Mouse (Mus musculus) right cerebral cortex, adult 18-20 months (tissue): ENCODE data around the gene Snapc1.

Experiments used
- DNase-seq: peaks from one replicate; pipeline ENCODE4 v3.0.0; 2022; ENCODE audit warnings: mixed read lengths

Gene Snapc1

DNA sequence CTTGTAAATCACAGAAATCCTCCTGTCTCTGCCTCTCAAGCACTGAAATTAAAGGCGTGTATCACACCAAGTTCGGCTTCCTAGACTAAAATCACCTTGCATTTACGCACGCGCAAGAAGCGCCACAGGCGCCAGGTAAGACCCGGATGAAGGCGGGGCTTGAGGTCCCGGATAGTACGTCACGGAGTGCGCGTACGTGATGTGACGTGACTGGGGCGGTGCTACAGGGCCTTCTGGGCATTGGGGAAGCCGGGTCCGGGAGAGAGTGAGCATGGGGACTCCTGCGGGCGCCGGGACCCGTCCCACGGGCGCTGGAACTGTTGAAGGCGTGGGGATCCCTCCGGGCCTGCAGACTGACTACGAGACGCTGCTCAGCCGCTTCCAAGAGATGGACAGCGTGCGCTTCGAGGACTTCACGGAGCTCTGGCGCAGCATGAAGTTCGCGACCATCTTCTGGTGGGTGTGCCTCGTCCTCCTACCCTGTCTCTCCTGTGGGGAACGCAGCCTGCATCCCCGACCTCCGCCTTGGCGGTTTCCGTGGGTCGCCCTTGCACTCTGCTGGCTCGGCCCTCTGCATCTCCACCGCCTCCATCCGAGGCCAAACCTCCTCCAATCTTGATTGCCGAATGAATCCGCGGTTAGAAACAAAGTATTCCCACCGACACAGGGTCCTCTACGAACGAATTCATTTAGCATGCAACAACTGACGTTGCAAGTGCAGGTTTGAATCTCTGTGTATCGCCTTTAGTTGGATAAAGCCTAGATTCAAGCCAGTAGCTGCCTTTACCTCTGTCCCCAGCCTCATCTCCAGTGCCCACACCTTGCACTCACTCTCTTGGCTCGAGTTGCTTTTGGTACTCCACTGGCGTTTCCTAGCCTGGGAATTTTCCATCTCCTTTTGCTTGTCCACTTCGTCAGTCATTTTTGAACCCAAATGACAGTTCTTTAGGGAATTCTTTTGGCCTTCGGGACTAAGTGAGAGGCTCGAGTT, at the start of gene Snapc1:
Gene Snapc1, plus strand, starts transcription at position 191 of the 991 bp plus-strand sequence.
- DNase-seq = peak; percentile 97

DNA sequence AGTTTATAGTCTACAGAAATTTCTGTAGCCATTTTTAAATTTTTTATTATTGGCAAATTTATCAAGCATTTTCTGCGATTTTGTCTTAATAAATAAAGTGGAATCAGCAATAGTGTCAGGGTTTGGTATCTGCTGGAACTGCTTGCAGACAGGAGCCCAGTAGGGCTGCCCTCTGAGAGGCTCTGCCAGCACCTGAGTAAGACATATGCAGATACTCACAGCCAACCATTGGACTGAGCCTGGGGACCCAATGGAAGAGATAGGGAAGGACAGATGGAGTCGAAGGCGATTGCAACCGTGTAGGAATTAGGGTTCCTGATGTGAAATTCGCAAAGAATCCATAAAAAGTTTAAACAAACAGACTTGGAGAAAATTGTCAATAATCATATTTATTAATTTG, 45.8 kb upstream of the Snapc1 start:
- no peak for DNase-seq

DNA sequence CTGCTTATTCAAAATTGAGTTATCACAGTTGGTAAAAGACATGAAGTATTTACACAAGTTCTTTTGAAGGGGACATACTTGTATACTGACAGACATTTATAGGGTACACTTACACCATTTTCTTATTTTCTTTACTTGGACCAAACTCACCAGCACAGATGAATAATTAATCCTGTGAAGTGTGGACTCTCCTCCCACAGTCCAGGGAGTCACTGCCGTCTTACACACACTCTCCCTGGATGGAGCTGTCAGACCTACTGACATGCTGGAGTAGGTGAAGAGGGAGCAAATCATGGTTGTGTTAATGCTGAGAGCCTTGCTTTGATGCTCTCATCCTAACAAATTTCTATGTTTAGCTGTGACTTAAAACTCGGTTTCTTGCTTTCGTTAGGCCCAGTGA, 34.0 kb upstream of the Snapc1 start:
- DNase-seq = no peak

DNA sequence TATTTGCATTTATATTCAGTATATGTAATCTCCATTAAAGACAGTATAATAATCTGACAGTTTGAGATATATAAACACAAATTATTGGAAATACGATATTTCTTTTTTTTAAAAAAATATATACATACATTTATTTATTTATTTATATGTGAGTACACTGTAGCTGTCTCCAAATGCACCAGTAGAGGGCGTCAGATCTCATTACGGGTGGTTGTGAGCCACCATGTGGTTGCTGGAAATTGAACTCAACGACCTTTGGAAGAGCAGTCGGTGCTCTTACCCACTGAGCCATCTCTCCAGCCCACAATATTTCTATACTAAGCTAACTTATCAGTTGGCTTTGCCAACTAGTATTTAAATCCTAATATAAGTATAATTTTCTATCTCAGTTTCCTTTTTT, 33.0 kb upstream of the Snapc1 start:
- no peak for DNase-seq

DNA sequence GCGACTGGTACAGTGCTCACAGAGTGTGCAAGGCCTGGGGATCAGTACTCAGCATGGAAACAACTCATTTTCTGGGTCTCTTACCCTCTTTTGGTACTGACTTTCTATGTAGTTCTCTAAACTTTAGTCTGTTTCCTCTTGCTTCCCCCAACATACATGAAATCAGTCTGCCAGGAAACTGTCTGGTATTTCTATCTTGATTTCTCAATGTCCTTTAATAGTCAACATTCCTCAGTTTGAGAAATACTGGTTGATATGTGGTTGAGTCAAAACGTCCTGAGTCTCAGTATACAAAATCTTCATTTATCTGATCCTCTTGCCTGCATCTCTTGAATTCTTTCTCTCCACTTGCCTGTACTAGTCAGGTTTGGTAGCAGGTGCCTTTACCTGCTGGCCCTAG, 29.8 kb upstream of the Snapc1 start:
- no peak for DNase-seq

DNA sequence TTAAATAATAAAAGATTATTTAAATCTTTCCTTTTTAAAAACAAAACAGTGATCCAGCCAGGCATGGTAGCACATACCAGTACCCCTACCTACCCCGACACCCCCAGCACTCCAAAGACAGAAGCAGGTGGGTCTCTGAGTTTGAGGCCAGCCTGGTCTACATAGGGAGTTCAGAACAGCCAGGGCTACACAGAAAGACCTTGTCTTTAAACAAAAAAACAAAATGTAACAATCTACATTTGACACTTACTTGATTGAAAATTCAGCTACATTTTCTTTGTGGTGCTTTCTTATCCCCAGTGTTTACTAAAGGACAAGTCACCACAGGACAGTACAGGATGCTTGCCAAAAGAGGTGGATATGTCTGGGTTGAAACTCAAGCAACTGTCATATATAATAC, 26.9 kb upstream of the Snapc1 start, which contains the start of gene Gm49321:
Gene Gm49321, plus strand, starts transcription at position 301 of the 400 bp plus-strand sequence.
- no peak for DNase-seq

DNA sequence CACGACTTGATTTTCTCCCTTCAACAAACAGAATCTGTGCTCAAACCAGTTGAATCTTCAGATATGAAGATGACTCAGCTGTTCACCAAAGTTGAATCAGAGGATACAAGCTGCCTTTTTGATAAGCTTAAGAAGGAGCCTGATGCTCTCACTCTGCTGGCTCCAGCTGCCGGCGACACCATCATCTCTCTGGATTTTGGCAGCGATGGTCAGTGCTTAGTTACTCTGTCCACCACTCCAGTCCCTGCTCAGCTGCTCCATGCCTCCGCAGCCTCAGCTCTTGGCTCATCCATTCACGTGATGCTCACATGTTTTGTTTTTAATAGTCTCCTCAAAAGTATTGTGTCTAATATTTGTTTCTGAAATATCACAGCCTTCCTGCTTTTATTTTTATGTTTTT, 24.7 kb upstream of the Snapc1 start:
- no peak for DNase-seq

DNA sequence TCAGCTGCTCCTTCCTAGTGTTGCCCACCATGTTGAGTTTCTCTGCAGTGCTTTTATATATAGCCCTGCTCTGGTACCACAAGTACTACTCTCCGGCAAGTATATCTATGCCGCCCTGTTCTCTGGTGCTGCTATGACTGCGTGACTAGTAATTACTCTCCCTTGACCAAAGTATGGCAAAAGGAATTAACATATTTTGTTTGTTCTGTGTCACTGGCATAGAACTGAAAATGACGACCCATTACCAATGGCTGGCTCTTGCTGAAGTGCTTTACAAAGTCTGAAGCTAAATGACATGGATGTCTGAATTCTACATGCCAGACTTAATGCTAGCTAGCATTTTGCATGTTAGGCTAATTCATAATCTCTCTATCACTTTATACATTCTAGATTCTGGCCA, 15.9 kb upstream of the Snapc1 start:
- DNase-seq = no peak

DNA sequence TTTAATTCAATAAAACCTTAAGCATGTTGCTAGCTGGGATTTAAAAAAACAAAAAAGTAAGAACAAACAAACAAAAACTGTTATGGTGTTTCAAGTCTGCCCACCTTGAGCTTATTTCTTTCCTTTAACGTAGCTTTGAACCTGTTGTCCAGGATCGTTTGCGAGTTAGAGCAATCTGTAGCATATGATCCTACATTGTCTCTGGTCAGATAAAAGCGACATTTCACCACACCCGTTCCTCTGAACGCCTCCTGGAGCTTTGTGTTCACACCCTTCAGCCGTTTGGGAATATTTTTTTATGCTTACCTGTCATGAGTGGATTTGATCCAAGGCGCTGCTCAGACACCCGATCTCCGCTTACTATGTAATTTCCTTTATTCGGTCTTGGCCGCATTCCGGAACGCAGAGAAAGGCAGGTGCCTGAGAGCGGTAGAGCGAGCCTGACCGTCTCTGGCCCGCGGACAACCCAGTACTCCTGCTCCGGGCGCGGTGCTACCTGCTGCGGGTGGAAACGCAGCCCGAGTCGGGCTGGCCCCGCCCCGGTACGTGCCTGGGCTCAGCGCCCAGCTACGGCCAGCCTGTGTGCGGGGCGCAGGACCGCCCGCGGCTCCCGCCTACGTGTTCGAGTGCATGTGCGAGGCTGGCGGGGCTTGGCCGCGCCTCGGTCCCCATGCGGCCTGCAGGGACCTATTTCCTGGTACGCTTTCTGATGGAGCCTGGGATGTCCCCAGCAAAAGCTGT, 14.8 kb upstream of the Snapc1 start:
- peak; percentile 63 for DNase-seq

DNA sequence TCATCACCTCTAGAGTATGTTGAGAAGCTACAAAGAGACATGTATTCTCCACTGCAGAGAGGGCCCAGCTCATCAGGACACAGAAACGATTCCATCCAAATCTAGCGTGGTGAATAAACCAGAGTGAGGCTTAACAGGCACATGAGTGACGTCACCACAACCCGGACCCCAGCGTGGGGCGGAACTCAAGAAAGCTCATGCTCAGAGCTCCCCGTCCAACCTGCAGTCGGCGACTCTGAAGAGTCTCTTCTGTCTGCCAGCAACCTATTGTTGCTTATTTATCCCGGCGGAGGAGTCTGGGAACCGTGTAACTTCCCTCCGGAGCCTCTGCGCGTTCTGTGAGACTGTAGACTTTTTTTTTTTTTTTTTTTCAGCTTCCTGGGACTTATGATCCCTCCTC, 11.4 kb upstream of the Snapc1 start:
- DNase-seq = no peak

DNA sequence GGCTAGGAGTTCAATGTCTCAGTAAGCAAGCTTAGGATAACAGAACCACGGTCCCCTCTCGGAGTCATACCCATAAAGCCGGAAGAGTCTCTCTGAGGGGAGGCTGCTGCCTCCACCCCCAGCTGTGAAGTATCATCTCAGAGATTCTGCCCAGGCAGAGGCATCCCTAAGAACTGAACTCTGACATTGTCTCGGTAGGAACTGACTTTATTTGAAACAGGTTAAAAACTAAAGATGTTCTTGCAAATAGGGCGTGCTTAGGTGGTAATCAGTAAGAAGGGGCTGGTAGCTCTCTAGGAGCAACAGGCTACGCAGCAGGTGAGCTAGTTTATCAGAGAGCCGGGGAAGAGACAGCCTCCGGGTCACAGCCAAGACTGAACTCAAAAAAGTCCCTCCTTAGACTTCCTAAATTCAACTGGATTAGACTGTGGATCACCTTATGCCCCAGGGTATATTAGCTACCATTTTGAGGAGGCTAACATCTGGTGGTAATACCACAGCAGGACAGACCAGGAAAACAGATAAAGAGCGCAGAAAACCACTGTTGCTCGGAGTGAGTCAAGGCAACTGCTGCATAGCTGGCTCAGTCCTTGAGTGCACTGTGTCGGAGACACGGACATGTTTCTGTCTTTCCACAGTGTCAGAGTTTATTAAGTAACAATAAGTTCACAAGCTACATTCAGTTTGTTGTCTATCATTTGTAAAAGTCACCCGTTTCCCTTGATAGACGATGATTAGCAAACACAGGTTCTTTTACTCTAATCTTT, 10.7 kb upstream of the Snapc1 start:
- no peak for DNase-seq

DNA sequence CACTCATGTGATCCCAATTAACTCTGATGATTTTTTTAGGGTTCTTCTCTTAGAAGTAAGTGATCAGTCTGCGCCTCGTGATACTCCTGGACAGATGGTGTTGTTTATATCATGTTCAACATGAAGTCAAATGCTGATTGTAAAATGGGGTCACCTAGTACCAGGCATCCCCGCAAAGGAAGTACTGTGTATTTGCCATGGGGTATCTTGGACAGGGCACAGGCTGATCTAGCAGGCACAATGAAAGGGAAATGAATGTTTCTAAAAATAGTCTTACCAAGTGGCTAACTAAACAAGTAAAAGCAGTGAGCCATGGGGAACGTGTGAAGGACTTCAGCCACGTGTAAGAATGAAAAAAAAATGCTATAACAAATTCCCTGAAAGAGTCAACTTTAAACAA, 9.5 kb upstream of the Snapc1 start:
- DNase-seq = no peak

DNA sequence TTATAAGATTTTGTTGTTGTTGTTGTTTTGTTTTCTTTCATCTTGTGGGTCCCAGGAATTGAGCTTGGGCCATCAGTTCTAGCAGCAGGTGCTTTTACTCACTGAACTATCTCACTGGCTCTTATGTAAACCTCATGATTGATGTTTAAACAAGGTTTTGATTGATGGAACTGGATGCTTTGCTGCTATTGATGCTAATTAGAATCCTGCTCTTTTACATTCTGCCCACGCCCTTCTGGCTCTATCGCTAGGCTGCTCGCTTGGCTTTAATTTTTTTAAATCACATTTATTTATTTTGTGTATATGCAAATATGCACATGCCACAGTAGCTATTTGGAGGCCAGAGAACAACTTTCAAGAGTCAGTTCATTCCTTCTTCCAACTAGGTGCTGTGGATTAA, 6.6 kb upstream of the Snapc1 start:
- peak; percentile 26 for DNase-seq

DNA sequence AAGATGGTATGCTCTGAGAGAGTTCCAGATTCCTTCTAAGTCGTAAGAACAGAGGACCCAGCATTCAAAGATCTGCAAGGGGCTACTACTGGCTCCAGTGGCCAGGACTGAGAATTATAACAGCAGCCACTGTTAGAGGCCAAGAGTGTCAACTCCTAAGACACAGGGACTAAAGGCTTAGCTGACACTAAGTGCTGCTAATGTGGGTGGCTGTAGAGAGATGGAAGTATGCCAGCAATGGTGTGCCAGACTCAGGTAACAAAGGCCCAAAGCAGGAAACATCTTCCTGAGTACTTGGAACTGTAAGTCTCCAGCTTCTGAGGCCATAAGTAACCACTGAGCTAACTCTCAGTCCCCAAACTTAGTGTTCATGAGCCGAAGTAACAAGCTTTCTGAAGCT, 5.5 kb upstream of the Snapc1 start:
- no peak for DNase-seq

DNA sequence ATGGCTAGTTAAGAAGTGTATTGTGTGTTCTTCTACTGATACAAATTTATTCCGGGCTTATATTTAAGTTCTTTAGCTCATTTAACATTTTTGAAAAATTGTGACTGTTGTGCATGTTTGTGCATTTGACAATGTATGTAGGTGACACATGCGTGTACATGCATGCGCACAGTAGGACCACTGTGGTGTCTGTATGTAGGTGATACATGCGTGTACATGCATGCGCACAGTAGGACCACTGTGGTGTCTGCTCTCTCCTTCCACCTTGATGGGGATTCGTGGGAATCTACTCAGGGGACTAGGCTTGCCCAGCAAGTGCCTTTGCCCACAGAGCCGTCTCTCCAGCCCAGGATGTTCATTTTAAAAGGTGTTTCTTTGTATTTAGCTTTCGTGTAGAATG, 4.9 kb downstream of the Snapc1 start:
- DNase-seq = no peak

DNA sequence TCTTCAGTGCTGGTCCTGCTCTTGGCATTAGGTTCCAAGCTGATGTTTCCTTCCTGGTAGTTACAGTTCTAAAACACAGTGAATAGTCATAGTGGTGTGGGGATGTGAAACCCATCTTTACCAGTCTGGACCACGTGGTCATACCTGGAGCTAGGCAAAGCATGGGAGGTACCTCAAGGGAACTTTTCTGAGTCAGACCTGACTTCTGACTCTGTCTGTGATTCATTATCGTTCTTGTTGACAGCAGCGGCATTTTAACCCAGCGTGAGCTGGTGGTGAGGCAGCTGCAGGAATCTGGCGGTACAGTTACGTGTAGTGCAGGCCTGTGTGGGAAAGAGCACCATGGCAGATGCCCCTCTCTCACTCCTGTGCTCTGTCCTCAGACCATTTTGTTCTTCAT, 10.3 kb downstream of the Snapc1 start:
- DNase-seq = no peak

DNA sequence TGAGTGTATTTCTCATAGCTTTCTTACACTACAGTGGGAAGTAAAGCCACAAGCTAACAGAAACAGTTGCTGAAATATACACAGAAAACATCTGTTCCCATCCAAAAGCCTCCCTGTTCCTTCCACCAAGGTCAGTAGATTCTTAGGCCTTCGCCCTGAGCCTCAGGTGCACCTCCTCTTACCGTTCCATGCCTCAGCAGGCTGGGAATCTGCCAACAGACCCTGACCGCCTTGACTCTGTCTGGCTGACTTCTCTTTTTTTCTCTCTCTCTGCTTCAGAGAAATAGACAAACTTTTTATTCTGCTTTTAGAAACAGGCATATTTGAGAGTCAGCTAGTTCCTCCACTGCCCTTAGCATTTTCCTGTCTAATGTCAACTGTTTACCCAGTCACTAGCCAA, 13.9 kb downstream of the Snapc1 start:
- no peak for DNase-seq

DNA sequence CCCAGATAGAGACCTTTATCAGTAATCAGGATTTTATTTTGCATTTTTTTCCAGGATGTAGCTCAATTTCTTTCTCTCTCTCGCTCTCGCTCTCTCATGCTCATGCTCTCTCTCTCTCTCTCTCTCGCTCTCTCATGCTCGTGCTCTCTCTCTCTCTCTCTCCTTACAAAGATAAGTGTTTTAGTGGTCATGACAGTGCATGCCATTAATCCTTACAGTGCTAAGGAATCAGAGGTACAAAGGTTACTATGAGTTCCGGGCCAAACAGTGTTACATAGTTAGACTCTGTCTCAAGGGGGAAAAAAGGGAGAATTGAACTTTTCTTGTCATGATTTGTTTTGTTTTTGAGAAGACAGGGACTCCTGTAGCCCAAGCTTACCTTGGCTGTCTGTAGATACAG, 15.4 kb downstream of the Snapc1 start:
- no peak for DNase-seq

DNA sequence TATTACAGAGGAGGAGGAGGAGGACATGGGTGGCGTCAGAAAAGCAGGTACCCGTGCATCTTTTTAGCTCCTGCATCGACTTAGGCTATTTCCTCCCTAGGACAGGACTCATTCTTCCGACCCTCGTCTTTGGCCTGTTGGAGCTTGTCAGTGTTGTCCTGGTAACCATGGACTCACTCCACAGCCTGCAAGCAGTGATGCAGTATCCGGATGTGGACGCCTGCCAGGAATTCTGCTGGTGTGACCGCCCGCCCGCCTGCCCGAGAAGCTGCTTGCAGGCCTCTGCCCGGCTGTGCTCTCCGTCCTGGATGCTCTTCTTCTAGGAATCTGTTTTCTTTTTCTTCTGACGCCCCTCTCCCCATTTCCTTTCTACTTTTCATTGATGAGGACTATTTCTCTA, 18.3 kb downstream of the Snapc1 start:
- peak; percentile 84 for DNase-seq

DNA sequence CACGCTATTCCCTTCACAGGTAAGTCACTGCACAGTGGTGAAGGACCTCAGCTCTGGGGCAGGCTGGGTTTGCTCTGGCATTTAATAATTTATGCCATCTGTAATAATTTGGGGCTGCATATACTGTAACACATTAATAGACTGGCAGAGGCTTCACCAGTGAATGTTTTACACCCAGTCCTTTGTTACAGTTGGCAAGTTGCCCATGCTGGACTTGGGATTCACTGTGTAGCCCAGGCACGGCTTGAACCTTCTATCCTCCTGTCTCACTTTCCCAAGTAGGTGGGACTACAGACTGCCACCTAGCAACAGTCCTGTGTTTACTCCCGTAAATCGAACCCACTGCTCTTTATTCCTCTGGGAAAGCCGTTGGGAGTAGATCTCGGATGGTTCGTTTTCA, 22.0 kb downstream of the Snapc1 start:
- no peak for DNase-seq

DNA sequence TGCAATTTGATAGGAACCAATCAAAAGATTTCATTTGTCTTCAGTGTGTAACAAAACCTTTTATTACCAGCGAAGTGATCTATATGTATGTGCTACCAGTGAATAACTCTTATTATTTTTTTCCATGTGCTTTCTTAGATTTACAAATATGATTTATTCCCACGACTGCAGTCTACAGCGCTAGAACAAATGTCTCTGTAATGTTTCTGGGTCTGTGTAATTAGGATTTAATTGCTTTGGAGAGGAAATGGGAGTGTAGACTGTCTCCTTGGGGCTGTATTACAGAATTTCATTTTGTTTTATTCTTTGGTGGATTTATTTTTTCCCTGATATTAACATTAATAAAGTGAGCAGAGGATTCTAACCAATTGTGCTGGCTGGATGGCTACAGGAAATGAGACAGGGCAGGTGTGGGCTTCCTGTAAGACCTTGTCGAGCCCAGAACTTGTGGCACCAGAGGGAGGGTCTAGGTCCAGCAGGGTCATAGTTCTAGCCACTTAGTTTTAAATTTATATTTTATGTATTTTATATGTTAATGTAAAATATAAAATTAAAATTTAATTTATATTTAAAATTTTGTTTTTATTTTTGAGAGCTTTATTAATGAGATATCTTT, 24.2 kb downstream of the Snapc1 start:
- no peak for DNase-seq

DNA sequence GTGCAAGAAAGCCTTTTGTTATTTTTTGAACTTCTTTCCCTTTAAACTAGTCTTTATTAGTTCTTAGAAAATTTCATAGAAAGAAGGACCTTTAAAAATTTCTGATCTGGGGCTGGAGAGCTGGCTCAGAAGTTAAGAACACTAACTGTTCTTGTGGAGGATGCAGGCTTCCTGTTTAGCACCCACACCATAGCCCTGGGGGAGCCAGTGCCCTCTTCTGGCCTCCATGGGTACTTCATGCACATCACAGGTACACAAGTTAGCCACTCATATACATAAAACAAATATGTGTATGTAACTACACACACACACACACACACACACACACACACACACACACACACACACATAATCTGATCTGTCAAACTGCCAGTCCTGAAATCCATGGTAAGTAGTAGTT, 25.3 kb downstream of the Snapc1 start:
- DNase-seq = no peak

DNA sequence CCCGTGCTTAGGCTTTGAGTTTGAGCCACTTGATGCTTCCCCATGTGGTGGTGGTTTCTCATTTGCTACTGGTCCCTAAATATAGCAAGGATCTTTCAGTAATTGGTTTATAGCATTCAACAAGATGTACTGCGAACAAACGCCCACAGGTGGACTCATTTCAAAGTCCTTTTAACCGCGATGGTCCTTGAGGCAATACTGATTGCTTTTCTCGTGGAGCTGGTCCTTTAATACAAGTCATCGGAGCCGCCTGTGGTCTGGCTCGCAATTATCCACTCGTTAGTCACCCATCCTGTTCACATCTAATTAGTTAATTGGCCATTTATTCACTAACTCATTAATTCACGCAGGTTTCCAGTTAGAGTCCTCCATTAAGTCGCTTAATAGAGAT, 32.6 kb downstream of the Snapc1 start:
- no peak for DNase-seq
